Mouse (Mus musculus): ENCODE results near the gene Stat2. TPM values are rescaled to one million over a fixed set of nuclear protein-coding genes. Genes with fewer than 3 reads are reported as not detected.
"Not testable (repeated sequence)": the region's sequence is repeated elsewhere in the genome, so short reads cannot be mapped to it uniquely, and the experiment has no call there.

The Stat2 gene
- polyA plus RNA-seq, 1 experiment from 2014 or later: 83.8 TPM

GRCm38 (mm10) chr10:128240131-128240530 is 30.2 kb upstream of the Stat2 start:
- H3K4me3 ChIP-seq (ENCODE audit: inconsistent target): no peak overlapping the region
- H3K79me2 ChIP-seq (ENCODE audit: inconsistent target): peaks cover 8% of the 10 kb centered on the region; the same call in 1 of the 2 replicates
- peaks cover 13% of the 10 kb centered on the region; the same call in 1 of the 2 replicates for H3K36me3 ChIP-seq (ENCODE audit: inconsistent target)
- no peak overlapping the region for H3K27ac ChIP-seq
- WGBS (ENCODE audit: missing documents): 97% methylated on average over 18 of the region's 18 CpGs

DNA sequence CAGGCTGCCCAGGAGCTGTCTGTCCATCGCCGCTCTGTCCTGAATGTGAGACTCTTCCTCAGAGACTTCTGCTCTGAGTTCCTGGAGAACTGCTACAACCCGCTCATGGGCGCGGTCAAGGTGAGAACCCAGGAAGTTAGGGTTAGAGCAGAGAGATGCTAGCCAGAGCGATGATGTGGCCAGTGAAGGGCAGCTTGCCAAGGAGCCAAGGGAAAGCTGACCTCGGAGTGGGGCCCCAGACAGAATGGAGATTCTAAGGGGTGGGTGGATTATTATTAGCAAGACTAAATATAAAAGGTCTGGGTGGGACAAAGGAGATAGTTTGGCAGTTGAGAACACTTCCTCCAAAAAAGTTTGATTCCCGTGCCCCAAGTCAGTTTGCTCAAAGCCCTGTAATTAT is 27.1 kb upstream of the Stat2 start:
- Histone ChIP-seq H3K27ac (no peak overlapping the region), H3K36me3 (ENCODE audit: inconsistent target) (peaks cover 33% of the 10 kb centered on the region; the same call in 1 of the 2 replicates), H3K4me3 (ENCODE audit: inconsistent target) (no peak overlapping the region), H3K79me2 (ENCODE audit: inconsistent target) (no peaks in the 10 kb centered on the region)
- WGBS (ENCODE audit: missing documents): 99% methylated on average over 8 of the region's 8 CpGs

- peaks cover 34% of the 10 kb centered on the region; the same call in 1 of the 2 replicates for H3K36me3 ChIP-seq (ENCODE audit: inconsistent target)
- no peak overlapping the region for H3K27ac ChIP-seq
- no peak overlapping the region for H3K4me3 ChIP-seq (ENCODE audit: inconsistent target)
- WGBS (ENCODE audit: missing documents): 94% methylated on average over 15 of the region's 15 CpGs
- H3K79me2 ChIP-seq (ENCODE audit: inconsistent target): no peaks in the 10 kb centered on the region
Measured at GRCm38 (mm10) chr10:128244121-128244520, 26.2 kb upstream of the Stat2 start.

GRCm38 (mm10) chr10:128247020-128247732 is 23.2 kb upstream of the Stat2 start:
- Histone ChIP-seq H3K27ac (no peak overlapping the region), H3K79me2 (ENCODE audit: inconsistent target) (no peaks in the 10 kb centered on the region), H3K36me3 (ENCODE audit: inconsistent target) (peaks cover 46% of the 10 kb centered on the region; the same call in 1 of the 2 replicates), H3K4me3 (ENCODE audit: inconsistent target) (no peak overlapping the region)
- 96% methylated on average over 17 of the region's 17 CpGs for WGBS (ENCODE audit: missing documents)

GRCm38 (mm10) chr10:128250565-128250964 is 19.8 kb upstream of the Stat2 start:
- no peak overlapping the region for H3K27ac ChIP-seq
- no peak overlapping the region for H3K4me3 ChIP-seq (ENCODE audit: inconsistent target)
- peaks cover 42% of the 10 kb centered on the region; the same call in 1 of the 2 replicates for H3K36me3 ChIP-seq (ENCODE audit: inconsistent target)
- no peaks in the 10 kb centered on the region for H3K79me2 ChIP-seq (ENCODE audit: inconsistent target)
- WGBS (ENCODE audit: missing documents): 75% methylated on average over 13 of the region's 13 CpGs

DNA sequence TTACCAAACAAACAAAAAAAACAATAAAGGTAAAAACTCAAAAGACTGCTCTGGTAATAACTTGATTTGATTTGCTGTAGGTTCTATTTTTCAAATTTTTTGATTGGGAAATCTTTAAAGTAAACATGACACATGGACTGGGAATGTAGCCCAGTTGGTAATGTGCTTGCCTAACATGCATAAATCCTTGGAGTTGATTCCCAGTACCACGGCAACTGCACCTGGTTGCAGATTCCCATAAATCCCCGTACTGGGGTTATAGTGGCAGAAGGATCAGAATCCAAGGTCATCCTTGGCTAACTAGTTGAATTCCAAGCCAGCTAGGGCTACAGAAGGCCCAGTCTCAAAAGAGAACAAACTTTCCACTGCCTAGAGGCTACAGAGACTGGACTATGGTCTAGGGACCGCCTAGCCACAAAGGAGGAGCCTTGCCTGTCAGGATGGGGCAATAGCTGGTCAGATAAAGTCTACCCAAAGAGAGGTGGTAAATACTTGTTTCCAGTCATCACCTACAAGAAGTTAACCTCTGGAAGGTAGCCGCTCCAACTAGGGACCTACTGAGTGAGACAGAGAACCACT is 16.6 kb upstream of the Stat2 start, which contains the start of gene Apon:
Apon (plus strand) TSS at position 420 of the 579 bp plus-strand sequence.
- Histone ChIP-seq H3K4me3 (ENCODE audit: inconsistent target) (no peak within 1 kb of the TSS), H3K79me2 (ENCODE audit: inconsistent target) (no peaks in the 10 kb centered on the region), H3K27ac (no peak within 1 kb of the TSS), H3K36me3 (ENCODE audit: inconsistent target) (peaks cover 23% of the 10 kb centered on the region; the same call in 1 of the 2 replicates)
- WGBS (ENCODE audit: missing documents): 94% methylated on average over 4 of the region's 4 CpGs

DNA sequence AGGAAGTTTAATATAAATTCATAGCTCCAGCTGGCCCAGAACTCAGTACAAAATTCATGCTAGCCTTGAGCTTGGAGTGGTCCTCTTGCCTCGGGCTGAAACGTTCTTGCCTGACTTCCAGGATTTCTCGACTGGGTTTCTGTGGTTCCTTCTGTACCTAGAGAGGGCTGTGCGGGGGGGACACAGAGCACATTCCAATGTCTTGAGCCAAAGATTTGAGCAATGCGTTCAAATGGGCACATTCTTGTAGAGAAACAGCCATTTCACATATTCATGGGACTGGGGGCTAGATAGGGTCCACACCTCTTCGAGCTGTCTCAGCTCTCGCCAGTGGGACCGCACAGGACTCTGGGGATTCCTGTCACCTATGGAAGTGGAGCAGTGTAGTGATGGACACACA is 14.4 kb upstream of the Stat2 start:
- 96% methylated on average over 8 of the region's 8 CpGs for WGBS (ENCODE audit: missing documents)
- Histone ChIP-seq H3K36me3 (ENCODE audit: inconsistent target) (peaks cover 9% of the 10 kb centered on the region; the same call in 1 of the 2 replicates), H3K4me3 (ENCODE audit: inconsistent target) (no peak overlapping the region), H3K79me2 (ENCODE audit: inconsistent target) (no peaks in the 10 kb centered on the region), H3K27ac (no peak overlapping the region)

DNA sequence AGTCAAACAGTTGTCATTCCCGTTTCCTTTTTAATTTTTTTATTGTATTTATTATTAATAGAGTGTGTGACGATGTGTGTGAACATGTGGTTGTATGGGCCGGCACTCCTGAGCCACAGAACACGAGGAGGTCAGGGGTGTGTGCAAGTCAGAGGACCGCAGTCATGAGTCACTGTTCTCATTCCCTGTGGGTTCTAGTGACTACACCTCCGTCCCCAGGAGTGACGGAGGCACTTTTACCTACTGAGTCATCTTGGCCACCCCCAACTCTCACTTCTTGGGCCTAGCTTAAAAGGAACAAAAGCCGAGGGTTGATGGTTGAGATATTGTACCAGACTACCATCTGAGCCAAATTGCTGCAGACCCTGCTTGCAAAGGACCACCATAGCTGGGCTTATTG is 14.0 kb upstream of the Stat2 start:
- Histone ChIP-seq H3K27ac (no peak overlapping the region), H3K4me3 (ENCODE audit: inconsistent target) (no peak overlapping the region), H3K79me2 (ENCODE audit: inconsistent target) (no peaks in the 10 kb centered on the region), H3K36me3 (ENCODE audit: inconsistent target) (peaks cover 9% of the 10 kb centered on the region; the same call in 1 of the 2 replicates)
- 87% methylated on average over 8 of the region's 8 CpGs for WGBS (ENCODE audit: missing documents)

DNA sequence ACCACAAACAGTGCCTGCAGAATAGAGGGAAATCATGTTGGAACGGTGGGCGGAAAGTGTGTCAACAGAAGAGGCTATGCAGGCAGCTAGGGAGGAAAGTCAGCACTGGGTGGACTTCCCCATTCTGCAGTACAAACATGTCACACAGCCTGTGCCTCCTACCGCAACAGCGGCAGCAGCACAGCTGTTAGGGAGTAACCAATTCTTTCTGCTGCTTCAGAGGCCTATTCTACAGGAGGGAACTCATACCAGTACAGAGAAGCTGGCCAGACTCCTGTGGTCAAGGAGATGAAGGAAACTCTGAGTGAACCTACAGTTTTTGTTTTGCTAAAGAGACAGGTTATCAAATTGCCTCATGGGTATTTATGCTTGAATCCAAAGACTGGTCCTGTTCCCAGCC is 11.4 kb upstream of the Stat2 start:
- H3K27ac ChIP-seq: peak overlapping the region; percentile 61
- H3K4me3 ChIP-seq (ENCODE audit: inconsistent target): no peak overlapping the region
- H3K36me3 ChIP-seq (ENCODE audit: inconsistent target): no peaks in the 10 kb centered on the region
- WGBS (ENCODE audit: missing documents): 2% methylated on average over 4 of the region's 4 CpGs
- no peaks in the 10 kb centered on the region for H3K79me2 ChIP-seq (ENCODE audit: inconsistent target)

- Histone ChIP-seq H3K79me2 (ENCODE audit: inconsistent target) (no peaks in the 10 kb centered on the region), H3K27ac (no peak overlapping the region), H3K4me3 (ENCODE audit: inconsistent target) (no peak overlapping the region), H3K36me3 (ENCODE audit: inconsistent target) (no peaks in the 10 kb centered on the region)
- WGBS (ENCODE audit: missing documents): 85% methylated on average over 5 of the region's 5 CpGs
Measured at GRCm38 (mm10) chr10:128259946-128260345, 10.4 kb upstream of the Stat2 start.

DNA sequence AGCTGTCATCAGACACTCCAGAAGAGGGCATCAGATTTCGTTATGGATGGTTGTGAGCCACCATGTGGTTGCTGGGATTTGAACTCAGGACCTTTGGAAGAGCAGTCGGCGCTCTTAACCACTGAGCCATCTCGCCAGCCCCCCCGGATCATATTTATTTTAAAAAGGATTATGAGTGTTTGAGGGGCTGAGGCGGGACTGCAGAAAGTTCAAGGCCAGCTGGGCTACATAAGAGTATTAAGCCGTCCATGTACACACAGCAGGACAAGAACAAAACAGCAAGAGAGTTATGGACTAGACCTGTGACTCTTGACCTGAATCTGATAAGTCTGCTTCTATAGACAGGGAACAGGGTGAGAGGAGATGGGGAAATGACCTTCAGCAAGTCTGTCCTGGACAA is 10.0 kb upstream of the Stat2 start:
- not testable (repeated sequence) for H3K79me2 ChIP-seq (ENCODE audit: inconsistent target); H3K27ac ChIP-seq; H3K4me3 ChIP-seq (ENCODE audit: inconsistent target); H3K36me3 ChIP-seq (ENCODE audit: inconsistent target)
- WGBS (ENCODE audit: missing documents): 98% methylated on average over 6 of the region's 7 CpGs

GRCm38 (mm10) chr10:128262300-128262699 is 8.1 kb upstream of the Stat2 start:
- WGBS (ENCODE audit: missing documents): 95% methylated on average over 22 of the region's 22 CpGs
- no peaks in the 10 kb centered on the region for H3K79me2 ChIP-seq (ENCODE audit: inconsistent target)
- no peaks in the 10 kb centered on the region for H3K36me3 ChIP-seq (ENCODE audit: inconsistent target)
- no peak overlapping the region for H3K27ac ChIP-seq
- H3K4me3 ChIP-seq (ENCODE audit: inconsistent target): no peak overlapping the region

GRCm38 (mm10) chr10:128263393-128264310 is 6.7 kb upstream of the Stat2 start:
- Histone ChIP-seq H3K36me3 (ENCODE audit: inconsistent target) (no peaks in the 10 kb centered on the region), H3K4me3 (ENCODE audit: inconsistent target) (no peak overlapping the region), H3K27ac (no peak overlapping the region), H3K79me2 (ENCODE audit: inconsistent target) (no peaks in the 10 kb centered on the region)
- 48% methylated on average over 6 of the region's 6 CpGs for WGBS (ENCODE audit: missing documents)

GRCm38 (mm10) chr10:128268371-128268770 is 2.0 kb upstream of the Stat2 start, which contains the start of gene Apof:
Gene Apof, plus strand, starts transcription at chr10:128268671.
- H3K27ac ChIP-seq: no peak within 1 kb of the TSS; the same call in 1 of the 2 replicates
- H3K4me3 ChIP-seq (ENCODE audit: inconsistent target): no peak within 1 kb of the TSS

More at GRCm38 (mm10) chr10:128268371-128268770, 2.0 kb upstream of the Stat2 start, which contains the start of gene Apof:
- peaks cover 31% of the 10 kb centered on the region for H3K79me2 ChIP-seq (ENCODE audit: inconsistent target)
- 100% methylated on average over 5 of the region's 6 CpGs for WGBS (ENCODE audit: missing documents)
- H3K36me3 ChIP-seq (ENCODE audit: inconsistent target): peaks cover 5% of the 10 kb centered on the region; the same call in 1 of the 2 replicates
